Mouse (Mus musculus) MN1 (cell line): Measurements from ENCODE around the gene Tenm4.
A peak's percentile ranks its signal among the peaks of the same experiment; 100 is the strongest.

Experiments used
- DNase-seq: peaks from one replicate; pipeline ENCODE4 v3.0.0-alpha.2; 2016; ENCODE audit warnings: low spot score

Tenm4 gene

DNA sequence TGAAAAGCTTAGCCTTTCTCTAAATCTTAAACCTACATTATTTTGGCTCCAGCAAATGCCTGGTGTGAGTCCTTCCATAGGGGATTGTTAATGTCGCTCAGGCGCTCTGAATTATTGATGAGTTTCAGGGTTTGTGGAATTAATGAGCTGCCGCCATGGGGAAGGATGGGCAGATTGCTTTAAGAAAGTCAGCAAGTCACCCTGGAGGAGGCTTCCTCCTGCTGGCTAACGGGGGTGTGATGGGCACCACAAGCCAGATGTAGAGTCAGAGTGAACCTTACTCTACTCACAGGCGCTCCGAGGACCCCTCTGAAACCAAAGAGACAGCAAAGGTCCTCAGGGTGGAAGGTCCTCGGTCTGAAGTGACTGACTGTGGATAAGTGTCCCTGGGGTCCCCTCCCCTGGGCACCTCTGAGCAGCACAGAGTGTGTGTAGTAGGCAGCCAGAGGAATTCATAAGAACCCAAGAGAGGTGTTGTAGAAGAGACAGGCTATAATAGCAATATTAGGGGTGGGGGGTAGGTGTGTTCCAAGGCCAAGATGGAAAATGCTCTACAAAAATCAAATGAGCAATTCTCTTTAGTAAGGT lies 637.1 kb downstream of the Tenm4 start:
- no peak for DNase-seq

DNA sequence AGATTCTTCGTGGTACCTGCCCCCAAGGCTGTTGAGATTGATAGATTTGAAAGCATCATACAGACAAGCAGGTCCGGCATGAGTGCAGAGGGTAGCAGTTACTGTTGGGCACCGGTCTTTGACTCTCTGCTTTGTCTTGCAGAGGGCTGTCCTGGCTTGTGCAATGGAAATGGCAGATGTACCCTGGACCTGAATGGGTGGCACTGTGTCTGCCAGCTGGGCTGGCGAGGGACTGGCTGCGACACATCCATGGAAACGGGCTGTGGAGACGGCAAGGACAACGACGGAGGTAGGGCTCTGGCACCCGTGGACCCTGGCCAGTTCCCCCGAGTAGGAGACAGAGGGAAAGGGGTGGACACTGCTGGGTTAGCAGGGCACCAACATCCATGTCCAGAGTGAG lies 640.6 kb downstream of the Tenm4 start:
- no peak for DNase-seq

DNA sequence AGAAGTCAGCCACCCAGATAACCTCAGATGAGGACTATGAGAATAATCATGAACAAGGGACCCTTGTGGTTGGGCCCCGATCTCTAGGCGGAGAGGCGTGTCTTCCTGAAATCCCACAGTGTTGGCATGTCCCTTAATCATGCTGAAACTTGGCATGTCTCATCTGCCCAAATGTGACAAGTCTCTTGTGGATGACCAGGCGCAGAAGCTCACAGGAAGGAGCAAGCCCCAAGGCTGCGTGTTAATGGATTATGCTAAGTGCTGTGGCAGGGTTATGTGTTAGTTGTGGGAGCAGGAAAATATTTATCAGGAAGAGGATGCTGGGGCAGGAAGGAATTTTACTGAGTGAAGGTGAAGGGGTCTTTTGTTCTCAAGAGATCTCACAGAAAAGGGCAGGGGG lies 642.0 kb downstream of the Tenm4 start:
- no peak for DNase-seq

DNA sequence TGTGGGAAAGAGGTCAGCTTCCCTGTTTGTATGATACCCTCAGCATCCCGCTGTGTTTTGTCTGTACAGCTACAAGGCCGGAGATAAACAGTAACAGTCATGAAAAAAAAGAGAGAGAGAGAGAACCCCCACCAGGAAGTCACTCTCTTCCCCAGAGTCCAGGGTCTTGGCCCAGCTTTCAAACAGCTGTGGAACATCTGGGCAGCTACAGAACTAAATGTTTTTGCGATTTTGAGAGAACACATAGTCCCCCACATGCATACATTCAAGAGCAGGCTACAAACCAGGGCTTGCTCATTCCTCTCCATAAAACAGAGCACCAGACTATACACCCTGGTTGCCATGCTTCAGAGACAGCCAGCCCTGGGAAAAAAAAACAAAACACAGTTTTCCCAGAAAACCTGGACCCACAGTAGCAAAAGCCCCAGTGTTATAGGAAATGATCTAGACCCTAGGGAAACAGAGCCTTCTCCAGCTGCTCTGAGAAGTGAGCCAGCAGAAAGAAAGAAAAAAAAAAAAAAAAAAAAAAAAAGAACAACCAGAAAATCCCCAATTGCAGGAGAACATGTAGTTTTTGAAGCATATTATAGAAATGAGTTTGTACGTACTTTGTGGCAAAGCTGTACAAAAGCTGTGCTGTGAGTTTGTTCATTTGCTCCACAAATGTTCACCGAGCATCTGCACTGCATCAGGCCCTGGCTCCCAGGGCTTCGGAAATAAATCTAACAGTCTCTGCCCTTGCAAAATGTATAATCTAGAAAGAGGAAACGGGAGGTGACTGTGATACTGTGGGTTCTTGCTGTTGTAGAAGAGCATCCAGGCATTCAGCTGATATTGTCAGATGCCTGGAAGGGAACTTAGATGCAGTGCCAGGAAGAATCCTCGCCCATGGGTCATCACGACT lies 642.7 kb downstream of the Tenm4 start:
- DNase-seq: no peak

DNA sequence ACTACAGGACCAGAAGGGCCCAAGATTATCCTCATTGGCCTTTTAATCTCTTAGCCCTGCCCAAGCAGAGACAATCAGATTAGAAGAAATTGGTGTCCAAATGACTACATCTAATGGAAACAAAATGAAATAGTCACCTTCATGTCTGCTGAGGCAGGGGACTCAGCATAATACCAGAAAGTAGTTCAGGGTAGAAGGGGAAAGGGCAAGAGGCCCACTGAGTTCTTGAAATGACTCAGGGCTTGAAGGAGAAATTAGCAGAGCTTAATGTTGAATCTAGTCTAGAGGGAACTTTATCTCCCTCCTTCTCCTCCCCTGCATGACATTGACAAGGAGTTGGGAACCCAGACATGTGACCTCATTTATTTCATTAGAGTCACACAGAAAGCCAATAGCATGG lies 643.5 kb downstream of the Tenm4 start:
- no peak for DNase-seq

DNA sequence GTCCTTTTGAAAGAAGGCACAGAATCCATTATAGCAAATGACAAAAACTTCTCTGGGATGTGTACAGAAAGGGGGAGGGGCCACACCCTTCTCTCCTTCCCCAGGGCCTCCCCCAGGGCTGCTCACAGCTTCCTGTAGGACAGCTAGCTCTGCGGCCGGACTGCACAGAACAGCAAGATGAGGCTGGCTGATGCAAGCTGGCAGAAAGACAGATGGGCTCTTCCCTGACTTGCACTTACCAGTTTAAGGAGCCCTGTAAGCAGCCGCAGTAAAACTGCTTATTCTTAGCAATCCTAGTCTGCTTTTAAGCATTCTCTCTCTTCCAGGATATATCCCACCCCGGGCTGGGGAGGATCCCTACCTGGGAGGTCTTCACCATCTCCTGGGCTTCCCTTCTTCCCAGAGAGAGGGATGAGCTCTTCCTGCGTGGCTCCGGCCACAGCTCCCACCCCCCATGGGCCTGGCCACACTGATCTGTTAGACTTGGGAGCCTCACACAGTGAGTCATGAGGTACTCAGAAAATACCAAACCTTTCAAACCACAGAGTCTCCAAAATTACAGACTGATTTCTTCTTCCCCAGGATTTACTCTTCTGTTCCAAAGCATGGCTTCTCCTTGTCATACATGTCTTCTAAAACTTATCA lies 646.1 kb downstream of the Tenm4 start:
- peak; percentile 86 for DNase-seq

DNA sequence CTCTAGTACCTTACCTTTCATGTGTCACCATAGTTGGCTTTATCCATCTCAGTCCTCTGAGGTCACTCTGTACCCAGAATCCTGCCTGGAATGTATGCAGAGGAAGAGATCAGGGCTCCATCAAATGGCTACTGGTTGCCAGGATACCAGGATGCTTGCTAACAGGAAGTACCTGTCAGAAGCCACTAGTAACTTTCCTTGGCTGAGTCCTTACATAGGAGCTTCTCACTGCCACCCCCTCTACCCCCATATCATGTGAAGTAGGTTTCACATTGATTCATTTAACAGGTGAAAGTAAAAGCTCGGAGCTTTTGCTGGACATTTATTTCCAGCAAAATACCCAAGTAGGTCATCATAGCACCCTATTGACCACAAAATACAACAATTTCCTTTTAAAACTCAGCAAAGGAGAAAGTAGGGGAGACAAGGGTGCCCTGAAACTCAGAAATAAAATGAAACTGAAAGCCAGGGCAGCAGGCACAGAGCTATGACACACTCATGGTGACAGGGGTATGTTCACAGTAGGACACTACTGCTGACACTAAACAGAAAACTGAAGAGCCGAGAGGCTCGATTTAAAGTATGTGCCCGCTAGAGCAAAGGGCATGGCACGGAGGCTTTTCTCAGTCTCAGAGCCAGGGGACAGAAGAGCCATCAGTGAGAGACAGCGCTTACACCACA lies 647.3 kb downstream of the Tenm4 start:
- no peak for DNase-seq

DNA sequence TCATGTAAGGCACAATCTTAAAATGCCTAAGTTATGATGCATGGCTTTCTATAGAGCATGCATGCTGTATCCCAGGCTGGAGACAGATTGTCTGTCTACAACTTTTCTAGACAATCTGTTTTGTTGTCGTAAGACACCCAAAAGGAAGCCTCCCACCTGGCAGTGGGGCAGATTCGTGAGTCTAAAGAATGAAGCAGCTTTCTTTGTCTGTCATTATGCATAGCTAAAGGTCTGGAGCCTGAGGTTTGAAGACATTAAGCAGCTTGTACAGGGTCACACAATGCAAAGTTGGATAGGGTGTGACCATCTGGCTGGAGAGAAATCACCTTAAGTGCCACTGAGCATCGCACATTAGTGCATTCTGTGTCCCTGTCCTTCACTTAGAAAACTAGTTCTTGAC lies 648.5 kb downstream of the Tenm4 start:
- DNase-seq: no peak

DNA sequence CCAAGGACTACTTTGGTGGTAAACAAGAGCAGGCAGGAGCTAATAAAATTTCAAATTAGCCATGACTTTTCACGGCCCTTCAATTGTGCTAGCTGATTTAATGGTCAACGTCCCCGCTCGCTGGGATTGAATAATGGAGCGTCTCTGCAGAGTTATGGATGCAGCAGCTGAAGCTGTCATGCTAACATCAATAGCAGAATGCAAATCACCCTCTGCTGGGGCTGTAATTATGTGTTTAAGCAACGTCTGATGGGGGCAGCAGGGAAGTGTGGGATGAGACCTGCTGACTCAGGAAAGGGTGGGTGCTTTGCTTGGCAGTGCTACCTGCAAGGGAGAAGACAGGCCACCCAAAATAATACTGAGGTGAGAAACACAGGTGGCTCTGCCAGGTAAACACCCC lies 649.3 kb downstream of the Tenm4 start:
- DNase-seq: no peak

DNA sequence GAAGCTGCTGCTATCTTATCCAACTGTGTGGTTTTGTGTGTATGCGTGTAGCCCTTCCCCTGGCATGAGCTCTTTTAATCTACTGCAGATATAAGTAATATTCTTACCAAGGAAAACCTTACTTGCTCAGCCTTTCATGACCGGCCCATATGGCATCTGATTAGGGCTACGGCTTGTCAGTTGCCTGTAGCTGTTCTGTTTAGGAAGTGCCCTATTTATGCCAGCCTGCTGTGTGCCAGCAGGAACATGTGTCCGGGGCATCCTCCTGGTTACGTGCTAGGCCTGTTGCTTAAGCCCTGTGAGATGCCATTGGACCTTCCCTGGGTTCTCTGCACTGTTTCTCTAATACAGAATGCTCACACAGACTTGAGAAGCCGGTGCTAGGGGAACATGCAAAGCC lies 655.1 kb downstream of the Tenm4 start:
- no peak for DNase-seq

DNA sequence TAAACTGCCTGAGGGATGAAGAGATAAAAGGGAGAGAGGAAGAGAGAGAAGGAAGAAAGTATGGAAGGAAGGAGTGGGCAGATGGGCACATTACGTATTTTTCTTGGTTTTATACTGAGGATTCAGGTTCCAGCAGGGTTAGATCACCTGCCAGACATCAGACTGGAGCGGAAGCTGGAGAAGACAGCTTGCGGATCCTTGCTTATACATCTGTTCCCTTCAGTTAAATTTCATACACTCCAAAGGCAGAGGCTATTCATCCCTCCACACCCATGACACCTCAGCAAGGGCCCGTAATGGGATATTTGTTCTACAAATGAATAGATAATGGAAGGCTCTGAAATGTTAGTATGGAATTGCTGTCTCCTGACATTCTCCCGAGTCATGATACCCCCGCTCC lies 655.6 kb downstream of the Tenm4 start:
- DNase-seq: no peak

DNA sequence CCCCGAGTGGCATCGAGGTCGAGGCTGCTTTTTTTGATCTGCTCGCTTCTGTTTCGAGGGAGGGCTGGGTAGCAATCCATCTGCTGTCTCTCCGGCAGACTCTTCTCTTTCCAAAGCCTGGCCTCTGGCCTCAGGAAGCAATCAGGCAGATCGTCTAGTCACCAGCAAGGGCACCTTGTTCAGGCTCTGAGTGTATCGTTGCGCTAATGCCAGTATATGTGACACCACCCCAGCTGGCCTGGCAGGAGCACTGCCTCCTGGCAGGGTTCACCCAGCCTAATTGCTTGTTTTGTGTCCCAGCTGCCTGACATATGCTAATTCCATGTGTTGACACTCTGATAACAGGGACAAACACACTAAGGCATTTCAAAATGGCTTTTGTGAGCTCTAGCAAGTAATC lies 661.5 kb downstream of the Tenm4 start:
- DNase-seq: peak; percentile 60

DNA sequence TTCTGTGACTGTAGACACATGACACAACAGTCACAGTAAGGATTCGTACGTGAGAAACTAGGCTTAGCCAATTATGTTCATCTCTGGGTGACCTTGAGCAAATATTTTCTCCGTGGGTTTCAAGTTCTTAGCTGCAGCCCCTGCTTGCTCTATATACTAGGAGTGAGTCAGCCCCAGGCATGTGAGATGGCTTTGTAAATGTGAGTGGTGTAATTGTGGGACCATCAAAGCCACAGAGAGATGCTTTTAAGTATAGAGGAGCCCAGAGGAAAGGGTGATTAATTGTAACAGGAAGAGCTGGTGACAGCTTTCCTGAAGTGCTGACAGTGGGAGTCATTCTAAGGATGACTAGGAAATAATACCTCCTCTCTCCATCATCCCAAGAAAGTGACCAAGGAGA lies 662.0 kb downstream of the Tenm4 start:
- no peak for DNase-seq

DNA sequence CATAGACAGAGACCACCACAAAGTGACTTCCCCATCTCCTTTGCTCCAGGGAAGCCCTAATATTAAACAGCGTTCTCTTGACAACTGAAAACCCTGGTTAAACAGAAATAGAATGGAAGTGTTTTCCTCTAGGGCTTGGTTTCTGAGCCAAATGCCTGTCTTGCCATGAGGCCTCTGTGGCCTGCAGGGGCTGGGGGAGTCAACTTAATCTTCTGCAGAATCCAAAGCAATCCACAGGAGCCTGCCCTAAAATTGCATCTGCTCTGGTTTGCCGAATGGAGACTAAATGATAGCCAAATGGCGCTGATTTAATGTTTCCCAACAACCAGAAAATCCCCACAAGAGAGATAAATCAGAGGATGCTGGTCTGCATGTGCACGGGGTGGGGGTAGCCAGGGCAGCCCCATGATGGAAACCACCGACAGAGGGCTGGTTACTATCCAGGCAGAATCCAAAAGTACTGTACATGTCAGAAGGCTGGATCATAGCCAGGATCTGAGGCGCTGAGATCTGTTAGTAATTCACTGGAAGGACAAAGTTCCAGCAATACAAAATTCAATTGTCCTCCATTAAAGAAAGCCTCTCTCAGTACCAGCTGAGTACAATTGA lies 663.7 kb downstream of the Tenm4 start:
- peak; percentile 96 for DNase-seq

DNA sequence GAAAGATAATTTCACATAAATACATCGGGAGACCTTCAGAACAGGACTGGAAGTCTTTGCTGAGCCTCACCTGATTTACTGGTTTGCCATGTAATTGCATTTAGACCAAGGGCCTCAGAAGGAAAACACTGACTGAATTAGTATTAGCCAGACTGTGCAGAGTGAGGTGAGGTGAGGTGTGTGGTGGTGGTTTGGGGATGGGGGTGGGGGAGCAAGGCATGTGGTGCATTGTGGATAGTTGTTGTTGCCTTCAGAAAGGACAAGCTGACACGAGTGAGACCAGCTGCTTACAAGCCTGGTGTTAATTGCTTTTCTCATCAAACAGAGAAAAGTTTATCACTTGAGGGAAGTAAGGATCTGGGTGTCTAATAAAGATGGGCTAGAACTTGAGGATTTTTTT lies 664.3 kb downstream of the Tenm4 start:
- DNase-seq: no peak

DNA sequence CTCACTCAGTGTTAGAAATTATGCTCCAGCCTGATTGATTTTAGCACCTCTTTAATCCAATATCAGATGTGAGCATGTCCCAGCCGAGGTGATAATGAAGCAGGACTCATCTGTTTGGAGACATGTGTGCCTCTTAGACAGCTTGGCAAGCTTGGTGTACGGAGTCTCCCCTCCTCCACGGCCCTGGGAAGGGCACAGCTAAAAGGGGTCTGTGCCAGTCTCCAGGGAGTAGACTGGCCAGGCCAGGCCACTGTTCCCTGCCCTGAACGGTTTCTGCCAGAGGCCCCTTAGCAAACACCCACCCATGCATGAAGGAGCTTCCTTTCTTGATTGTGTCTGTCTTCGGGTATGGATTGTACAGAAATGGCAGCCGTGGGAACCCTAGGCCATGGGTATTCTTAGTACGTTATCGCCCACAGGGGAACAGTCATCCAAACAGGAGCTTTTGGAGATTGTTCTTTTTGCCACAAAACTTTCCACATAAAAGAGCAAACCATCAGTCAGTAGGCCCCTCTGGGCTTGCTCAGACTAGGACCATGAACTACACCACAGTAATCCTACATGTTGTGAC lies 667.3 kb downstream of the Tenm4 start:
- DNase-seq: peak; percentile 53

DNA sequence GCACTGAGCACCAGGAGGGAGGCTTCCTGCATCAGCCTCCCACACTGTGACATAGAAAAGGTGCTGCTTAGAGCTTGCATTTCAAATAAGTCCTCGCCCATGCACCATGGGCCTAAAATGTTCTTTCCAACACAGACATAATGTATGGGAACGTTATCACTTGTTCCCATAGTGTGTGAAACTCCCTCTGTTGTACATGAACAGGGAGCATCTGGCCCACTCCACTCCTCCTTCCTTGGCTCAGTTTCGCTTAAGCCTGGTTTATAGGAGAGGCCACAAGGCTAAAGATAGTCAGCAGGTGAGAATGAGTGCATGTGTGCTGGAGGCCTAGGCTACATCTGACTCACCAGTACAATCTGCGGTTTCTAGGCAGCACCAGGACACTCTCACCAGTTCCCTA lies 667.9 kb downstream of the Tenm4 start:
- DNase-seq: no peak

DNA sequence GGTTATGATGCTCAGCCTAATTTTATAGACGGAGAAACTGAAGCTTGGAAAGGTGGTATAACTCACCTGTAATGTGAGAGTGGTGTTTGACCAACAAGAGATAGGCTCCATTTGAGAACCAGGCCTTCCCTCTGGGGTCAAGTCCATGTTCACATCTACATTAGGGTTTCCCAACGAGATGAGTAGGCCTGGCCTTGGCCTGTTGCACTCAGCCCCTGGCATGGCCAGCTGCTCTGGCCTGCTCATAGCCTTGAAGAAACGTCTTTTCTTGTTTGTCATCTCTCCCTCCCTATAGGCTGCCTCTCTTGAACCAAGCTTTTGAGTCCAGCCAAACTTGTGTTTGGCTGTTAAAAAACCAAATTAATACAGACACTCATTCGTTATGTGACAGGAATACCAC lies 668.5 kb downstream of the Tenm4 start:
- DNase-seq: no peak

DNA sequence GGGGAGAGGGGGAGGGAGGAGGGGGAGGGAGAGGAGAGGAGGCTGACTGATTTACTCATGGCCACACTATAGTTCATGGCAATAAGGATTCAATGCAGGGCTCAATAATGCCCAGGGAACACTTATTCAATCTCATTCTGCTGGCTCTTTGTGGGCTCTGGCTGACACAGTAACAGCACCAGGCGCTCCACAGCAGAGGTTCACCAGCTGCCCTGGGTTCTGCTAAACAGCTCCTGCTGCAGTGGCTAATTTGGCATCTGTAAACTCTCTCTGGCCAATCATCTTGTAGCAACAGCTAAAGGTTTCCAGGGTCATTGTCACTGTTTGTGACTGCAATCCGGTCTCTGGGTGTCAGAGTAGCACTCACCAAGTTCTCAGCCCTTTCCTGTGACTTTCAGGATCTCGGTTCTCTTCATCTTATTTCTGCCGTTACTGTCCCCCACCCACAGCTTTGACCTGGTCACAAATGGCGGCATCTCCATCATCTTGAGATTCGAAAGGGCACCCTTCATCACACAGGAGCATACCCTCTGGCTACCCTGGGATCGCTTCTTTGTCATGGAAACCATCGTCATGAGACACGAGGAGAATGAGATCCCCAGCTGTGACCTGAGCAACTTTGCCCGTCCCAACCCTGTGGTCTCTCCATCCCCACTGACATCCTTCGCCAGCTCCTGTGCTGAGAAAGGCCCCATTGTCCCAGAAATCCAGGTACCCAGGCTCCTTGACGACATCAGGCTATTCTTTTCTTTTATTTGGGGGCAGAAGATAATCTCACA lies 671.6 kb downstream of the Tenm4 start:
- peak; percentile 70 for DNase-seq

DNA sequence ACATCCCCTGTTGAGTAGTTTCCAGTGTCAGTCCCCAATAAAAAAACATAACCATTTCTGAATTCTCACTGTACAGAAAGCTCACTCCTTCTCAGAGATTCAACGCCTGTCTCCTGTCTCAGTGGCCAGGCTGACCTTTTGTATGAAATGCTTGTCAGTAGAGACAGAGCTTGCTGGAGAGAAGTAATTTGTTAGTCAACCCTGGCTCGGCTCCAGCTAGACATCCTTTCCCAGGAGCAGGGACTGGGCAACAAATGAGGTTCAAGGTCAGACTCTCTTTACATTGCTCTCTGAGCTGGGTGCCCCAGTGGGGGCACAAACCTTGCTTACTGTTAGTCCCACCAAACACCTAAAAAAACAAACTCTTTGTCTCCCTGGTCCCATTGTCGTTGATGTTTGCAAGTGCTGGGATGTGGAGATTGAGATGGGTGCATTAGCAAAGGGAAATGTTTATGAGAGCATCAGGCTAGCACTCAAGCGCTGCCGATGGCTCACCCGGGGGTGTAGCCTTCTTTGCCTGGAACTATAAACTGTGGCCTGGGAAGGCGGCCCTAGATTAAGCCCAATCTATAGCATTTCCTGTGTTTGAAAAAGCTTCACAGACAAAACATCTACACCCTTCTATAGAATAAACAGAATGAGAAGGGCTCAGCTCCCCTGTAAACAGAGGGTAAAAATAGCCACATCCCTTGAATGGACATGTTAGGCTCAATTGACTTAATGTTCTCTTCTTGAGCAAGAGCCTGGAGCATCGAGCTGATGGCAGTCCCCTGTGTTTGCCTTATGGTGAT lies 673.3 kb downstream of the Tenm4 start:
- DNase-seq: no peak
